Mouse (Mus musculus): ENCODE measurements around the gene Kcnab2.

Kcnab2 gene

GRCm38 (mm10) chr4:152451371-152451770 is 26.3 kb downstream of the Kcnab2 start:
- DNase-seq = no peak

- no peak for DNase-seq
These were observed 29.0 kb downstream of the Kcnab2 start for GRCm38 (mm10) chr4:152448666-152449018.

GRCm38 (mm10) chr4:152447731-152448665 is 29.7 kb downstream of the Kcnab2 start:
- no peak for DNase-seq

- no peak for DNase-seq
These were observed 31.5 kb downstream of the Kcnab2 start for GRCm38 (mm10) chr4:152446178-152446577.

GRCm38 (mm10) chr4:152441536-152441935 is 36.1 kb downstream of the Kcnab2 start:
- no peak for DNase-seq

GRCm38 (mm10) chr4:152440882-152441281 is 36.8 kb downstream of the Kcnab2 start:
- DNase-seq = no peak

- peak; percentile 83 for DNase-seq
These were observed 42.4 kb downstream of the Kcnab2 start for GRCm38 (mm10) chr4:152435255-152435654.

- DNase-seq = peak; percentile 89
These were observed 42.8 kb downstream of the Kcnab2 start for GRCm38 (mm10) chr4:152434836-152435235.

GRCm38 (mm10) chr4:152432308-152432707 is 45.4 kb downstream of the Kcnab2 start:
- DNase-seq = no peak

GRCm38 (mm10) chr4:152428259-152428658 is 49.4 kb downstream of the Kcnab2 start:
- no peak for DNase-seq

- no peak for DNase-seq
These were observed 52.7 kb downstream of the Kcnab2 start for GRCm38 (mm10) chr4:152424922-152425321.

- DNase-seq = no peak
These were observed 53.3 kb downstream of the Kcnab2 start for GRCm38 (mm10) chr4:152424341-152424740.

- DNase-seq = no peak
These were observed 54.1 kb downstream of the Kcnab2 start for GRCm38 (mm10) chr4:152423576-152423975.

- DNase-seq = no peak
These were observed 59.2 kb downstream of the Kcnab2 start for GRCm38 (mm10) chr4:152418229-152419060.

- DNase-seq = no peak
These were observed 65.1 kb downstream of the Kcnab2 start for GRCm38 (mm10) chr4:152412524-152413080.

- no peak for DNase-seq
These were observed 66.7 kb downstream of the Kcnab2 start for GRCm38 (mm10) chr4:152410961-152411360.

- DNase-seq = no peak
These were observed 71.1 kb downstream of the Kcnab2 start for GRCm38 (mm10) chr4:152406531-152406930.

- DNase-seq = no peak
These were observed 71.9 kb downstream of the Kcnab2 start for GRCm38 (mm10) chr4:152405671-152406201.

- no peak for DNase-seq
These were observed 72.5 kb downstream of the Kcnab2 start for GRCm38 (mm10) chr4:152405143-152405542.

GRCm38 (mm10) chr4:152398926-152399325 is 78.7 kb downstream of the Kcnab2 start:
- peak; percentile 80 for DNase-seq

GRCm38 (mm10) chr4:152392627-152393026 is 85.0 kb downstream of the Kcnab2 start:
- DNase-seq = no peak

- peak; percentile 83 for DNase-seq
These were observed 85.5 kb downstream of the Kcnab2 start for GRCm38 (mm10) chr4:152392192-152392591.

- DNase-seq = no peak
These were observed 92.0 kb downstream of the Kcnab2 start for GRCm38 (mm10) chr4:152385644-152386043.
